Mouse (Mus musculus) v-Abl transformed pro-B cells (cell line): ENCODE measurements around the gene 5530401A14Rik.

Experiments used
- in situ Hi-C, 2 experiments: fragments of 400-800 bp; cut with MboI; formaldehyde crosslinking; loops; one replicate each; pipeline ENCODE4 v1.15.1; 2025; ENCODE audit not compliant: unreplicated experiment in 2 of 2

The 5530401A14Rik gene

GRCm38 (mm10) chr11:81923626-81924025 is 63.2 kb downstream of the 5530401A14Rik start:
- in situ Hi-C loops: no loop called here

- in situ Hi-C loops: no loop called here
Observed at GRCm38 (mm10) chr11:81926393-81926792, 65.9 kb downstream of the 5530401A14Rik start.

- in situ Hi-C loops: no loop called here
Observed at GRCm38 (mm10) chr11:81937516-81937915, 77.0 kb downstream of the 5530401A14Rik start.

- in situ Hi-C loops: no loop called here
Observed at GRCm38 (mm10) chr11:81940988-81941387, 80.5 kb downstream of the 5530401A14Rik start.

GRCm38 (mm10) chr11:81942167-81942566 is 81.7 kb downstream of the 5530401A14Rik start:
- in situ Hi-C loops: no loop called here
